Mouse (Mus musculus): ENCODE results near the gene Chrm4. TPM values are rescaled to one million over a fixed set of nuclear protein-coding genes. Genes with fewer than 3 reads are reported as not detected.

The Chrm4 gene
- total RNA-seq, 2 experiments from 2014 or later, result 41.6 to 55.1 TPM

- intact Hi-C loops (cut with DNase I), result loop anchor here (5.0 kb wide), 1 partner anchor 37 kb away; no protein-coding TSS in a partner anchor
- DNase-seq (ENCODE audit: low spot score in 2 of 2), result peak in 1 of 2 experiments; percentile 17
Observed at GRCm38 (mm10) chr2:91934826-91935525, 7.9 kb downstream of the Chrm4 start.

- DNase-seq (ENCODE audit: low spot score in 2 of 2), result peak in 1 of 2 experiments; percentile 92
Observed at GRCm38 (mm10) chr2:91936154-91936553, 9.1 kb downstream of the Chrm4 start.

GRCm38 (mm10) chr2:91939303-91939935 lies 12.4 kb downstream of the Chrm4 start:
- intact Hi-C loops (cut with DNase I), result loop anchor here (5.0 kb wide), 1 partner anchor 33 kb away; no protein-coding TSS in a partner anchor
- DNase-seq (ENCODE audit: low spot score in 2 of 2), result peak in 1 of 2 experiments; percentile 77

More at GRCm38 (mm10) chr2:91936154-91936553, 9.1 kb downstream of the Chrm4 start:
- intact Hi-C loops (cut with DNase I), result loop anchor here (5.0 kb wide), 1 partner anchor 36 kb away; no protein-coding TSS in a partner anchor

GRCm38 (mm10) chr2:91942356-91942755 lies 15.3 kb downstream of the Chrm4 start:
- DNase-seq (ENCODE audit: low spot score in 2 of 2), result no peak
- intact Hi-C loops (cut with DNase I), result loop anchor here (5.0 kb wide), 1 partner anchor 115 kb away; no protein-coding TSS in a partner anchor

- peak in 1 of 2 experiments; percentile 86 for DNase-seq (ENCODE audit: low spot score in 2 of 2)
- intact Hi-C loops (cut with DNase I), result loop anchor here (1.0 to 5.0 kb wide), 3 partner anchors 15 to 113 kb away; no protein-coding TSS in a partner anchor
Observed at GRCm38 (mm10) chr2:91944170-91944950, 17.3 kb downstream of the Chrm4 start.

GRCm38 (mm10) chr2:91945483-91945882 lies 18.4 kb downstream of the Chrm4 start, which contains the start of gene Gm9821:
Gene Gm9821 (plus strand): TSS chr2:91945703.
- intact Hi-C loops (cut with DNase I), result no loop called here
- no peak for DNase-seq (ENCODE audit: low spot score in 2 of 2)

GRCm38 (mm10) chr2:91946836-91947235 lies 19.8 kb downstream of the Chrm4 start:
- DNase-seq (ENCODE audit: low spot score in 2 of 2), result peak in 1 of 2 experiments; percentile 34
- intact Hi-C loops (cut with DNase I), result no loop called here

- DNase-seq (ENCODE audit: low spot score in 2 of 2), result peak in 1 of 2 experiments; percentile 50
- intact Hi-C loops (cut with DNase I), result no loop called here
Observed at GRCm38 (mm10) chr2:91947397-91948150, 20.5 kb downstream of the Chrm4 start.

- intact Hi-C loops (cut with DNase I), result no loop called here
- DNase-seq (ENCODE audit: low spot score in 2 of 2), result peak in 1 of 2 experiments; percentile 16
Observed at GRCm38 (mm10) chr2:91948151-91948509, 21.1 kb downstream of the Chrm4 start.

GRCm38 (mm10) chr2:91948792-91949241 lies 21.8 kb downstream of the Chrm4 start:
- peak in 1 of 2 experiments; percentile 3 for DNase-seq (ENCODE audit: low spot score in 2 of 2)
- intact Hi-C loops (cut with DNase I), result no loop called here

GRCm38 (mm10) chr2:91949411-91950274 lies 22.6 kb downstream of the Chrm4 start:
- no peak for DNase-seq (ENCODE audit: low spot score in 2 of 2)

GRCm38 (mm10) chr2:91950275-91951085 lies 23.4 kb downstream of the Chrm4 start:
- DNase-seq (ENCODE audit: low spot score in 2 of 2), result peak in 1 of 2 experiments; percentile 65

More at GRCm38 (mm10) chr2:91949411-91950274, 22.6 kb downstream of the Chrm4 start:
- intact Hi-C loops (cut with DNase I), result no loop called here

GRCm38 (mm10) chr2:91953825-91954224 lies 26.8 kb downstream of the Chrm4 start:
- DNase-seq (ENCODE audit: low spot score in 2 of 2), result peak in 1 of 2 experiments; percentile 19
- intact Hi-C loops (cut with DNase I), result no loop called here

More at GRCm38 (mm10) chr2:91950275-91951085, 23.4 kb downstream of the Chrm4 start:
- intact Hi-C loops (cut with DNase I), result no loop called here

- intact Hi-C loops (cut with DNase I), result no loop called here
- peak in 1 of 2 experiments; percentile 6 for DNase-seq (ENCODE audit: low spot score in 2 of 2)
Observed at GRCm38 (mm10) chr2:91955121-91955591, 28.1 kb downstream of the Chrm4 start.

- DNase-seq (ENCODE audit: low spot score in 2 of 2), result no peak
- intact Hi-C loops (cut with DNase I), result no loop called here
Observed at GRCm38 (mm10) chr2:91955875-91956274, 28.8 kb downstream of the Chrm4 start.

- DNase-seq (ENCODE audit: low spot score in 2 of 2), result peak; percentile 84 to 97
- intact Hi-C loops (cut with DNase I), result no loop called here
Observed at GRCm38 (mm10) chr2:91957096-91957495, 30.0 kb downstream of the Chrm4 start.

GRCm38 (mm10) chr2:91958049-91958448 lies 31.0 kb downstream of the Chrm4 start:
- intact Hi-C loops (cut with DNase I), result no loop called here

More at GRCm38 (mm10) chr2:91958049-91958448, 31.0 kb downstream of the Chrm4 start:
- no peak for DNase-seq (ENCODE audit: low spot score in 2 of 2)

Measured in left cerebral cortex, postnatal 25 days (tissue).